Mouse (Mus musculus) mature B cell (primary cell): ENCODE data around the gene Bckdhb.

Experiments used
- in situ Hi-C: fragments of 300-500 bp; cut with MboI; formaldehyde crosslinking; loops from 2 replicates; pipeline ENCODE4 v1.14.3; 2019

Gene Bckdhb

GRCm38 (mm10) chr9:83962098-83963086, 37.4 kb downstream of the Bckdhb start:
- in situ Hi-C loops, result loop anchor here (25.0 kb wide), 1 partner anchor 1625 kb away; no protein-coding TSS in a partner anchor

DNA sequence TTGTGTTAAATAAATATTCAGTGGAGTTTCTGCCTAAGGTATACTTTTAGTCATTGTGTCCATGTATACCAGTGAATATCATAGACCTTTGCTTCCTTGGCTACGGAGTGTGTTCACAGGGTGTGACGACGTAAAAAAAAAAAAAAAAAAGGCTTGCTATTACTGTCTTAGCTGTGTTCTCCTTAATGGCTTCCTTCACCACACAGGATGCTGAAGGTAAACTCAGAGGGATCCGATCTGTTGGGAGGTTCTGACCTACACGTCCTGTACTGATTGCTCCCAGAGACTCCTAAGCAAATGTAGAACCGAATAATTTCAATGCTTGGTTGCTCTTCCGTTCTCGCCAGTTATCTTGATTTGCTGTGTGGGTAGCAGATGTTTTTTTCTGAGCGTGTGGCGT, 38.4 kb downstream of the Bckdhb start:
- in situ Hi-C loops, result loop anchor here (25.0 kb wide), 1 partner anchor 1624 kb away; no protein-coding TSS in a partner anchor

- in situ Hi-C loops, result loop anchor here (25.0 kb wide), 1 partner anchor 1623 kb away; no protein-coding TSS in a partner anchor
Observed at GRCm38 (mm10) chr9:83964376-83964775, 39.4 kb downstream of the Bckdhb start.

GRCm38 (mm10) chr9:83967439-83968050, 42.6 kb downstream of the Bckdhb start:
- in situ Hi-C loops, result loop anchor here (25.0 kb wide), 1 partner anchor 1620 kb away; no protein-coding TSS in a partner anchor

DNA sequence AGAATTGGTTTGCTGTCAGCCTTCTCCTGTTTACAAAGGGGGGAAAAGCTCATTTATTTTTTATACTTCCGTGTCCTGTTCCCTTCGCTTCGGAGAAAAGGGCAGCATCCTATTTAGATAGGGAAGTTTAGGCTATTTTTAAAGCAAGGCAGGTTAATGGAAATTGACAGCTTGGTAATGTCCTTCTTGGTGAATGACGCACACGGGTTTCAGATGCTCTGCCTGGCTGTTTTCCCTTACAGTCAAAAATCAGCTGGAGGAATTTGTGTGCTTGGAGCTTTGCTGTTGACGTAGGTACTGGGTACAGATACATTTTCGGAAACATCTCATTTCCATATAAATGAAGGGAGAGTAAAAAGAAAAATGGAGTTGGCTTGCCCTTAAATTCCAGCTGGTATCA, 44.4 kb downstream of the Bckdhb start:
- in situ Hi-C loops, result loop anchor here (25.0 kb wide), 1 partner anchor 1618 kb away; no protein-coding TSS in a partner anchor

DNA sequence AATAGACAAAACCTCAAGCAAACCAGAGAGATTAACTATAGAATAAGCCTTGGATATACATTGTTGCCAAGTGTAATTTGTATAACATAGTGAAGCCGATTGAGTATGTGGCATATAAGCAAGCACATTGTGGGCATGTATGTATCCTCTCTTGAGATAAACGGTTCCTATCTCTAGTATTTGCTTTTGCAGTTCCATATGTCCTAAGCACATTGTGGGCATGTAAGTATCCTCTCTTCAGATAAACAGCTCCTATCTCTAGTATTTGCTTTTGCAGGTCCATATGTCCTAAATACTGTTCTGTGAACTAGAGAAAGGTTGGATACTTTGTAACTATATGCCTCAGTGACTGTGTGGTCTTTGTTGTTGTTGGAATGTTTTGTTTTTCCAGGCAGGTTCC, 48.5 kb downstream of the Bckdhb start:
- in situ Hi-C loops, result loop anchor here (25.0 kb wide), 1 partner anchor 1614 kb away; no protein-coding TSS in a partner anchor

GRCm38 (mm10) chr9:83975811-83976210, 50.9 kb downstream of the Bckdhb start:
- in situ Hi-C loops, result no loop called here

GRCm38 (mm10) chr9:83981234-83981633, 56.3 kb downstream of the Bckdhb start:
- in situ Hi-C loops, result no loop called here

DNA sequence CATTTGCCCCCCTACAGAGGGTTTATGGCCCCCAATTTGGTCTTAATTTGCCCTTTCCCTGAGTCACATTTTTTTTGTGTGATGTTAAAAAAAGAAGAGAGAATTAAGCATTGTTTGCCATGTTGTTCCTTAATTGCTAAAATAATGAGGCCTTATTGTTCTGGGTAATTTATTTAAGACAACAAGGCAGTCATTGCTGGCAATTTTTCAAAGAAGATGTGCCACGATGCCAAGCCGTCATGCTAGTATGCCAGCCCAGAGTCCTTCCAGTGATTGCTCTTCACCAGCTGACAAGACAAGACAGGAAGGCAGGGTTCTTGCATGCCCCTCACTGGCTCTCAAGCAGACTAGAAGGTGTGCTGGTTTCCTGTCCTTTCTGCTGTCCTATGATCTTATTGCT, 84.0 kb downstream of the Bckdhb start:
- in situ Hi-C loops, result loop anchor here (25.0 kb wide), 1 partner anchor 1328 kb away; the partner anchor contains the start of gene Tent5a

DNA sequence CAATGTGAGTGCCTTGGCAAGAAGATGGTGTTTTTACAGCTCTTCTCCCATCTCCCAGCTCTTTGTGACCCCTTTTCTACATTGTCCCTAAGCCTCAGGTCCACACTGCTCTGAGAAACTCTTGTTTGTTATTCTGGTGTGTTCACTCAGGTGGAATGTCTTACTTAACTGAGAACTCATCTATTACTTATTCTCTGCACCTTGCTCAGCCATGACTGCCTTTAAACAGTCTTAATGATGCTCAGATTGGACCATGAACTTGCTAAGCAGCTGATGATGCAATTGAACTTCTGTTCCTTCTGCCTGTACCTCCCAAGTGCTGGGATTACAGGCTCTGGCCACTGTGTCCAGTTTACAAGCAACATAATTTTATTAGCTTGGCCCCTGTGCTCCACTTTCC, 86.2 kb downstream of the Bckdhb start:
- in situ Hi-C loops, result loop anchor here (25.0 kb wide), 1 partner anchor 1326 kb away; the partner anchor contains the start of gene Tent5a

GRCm38 (mm10) chr9:84018141-84018540, 93.2 kb downstream of the Bckdhb start:
- in situ Hi-C loops, result loop anchor here (25.0 kb wide), 1 partner anchor 1319 kb away; the partner anchor contains the start of gene Tent5a

GRCm38 (mm10) chr9:84019627-84020026, 94.7 kb downstream of the Bckdhb start:
- in situ Hi-C loops, result loop anchor here (25.0 kb wide), 1 partner anchor 1318 kb away; the partner anchor contains the start of gene Tent5a

DNA sequence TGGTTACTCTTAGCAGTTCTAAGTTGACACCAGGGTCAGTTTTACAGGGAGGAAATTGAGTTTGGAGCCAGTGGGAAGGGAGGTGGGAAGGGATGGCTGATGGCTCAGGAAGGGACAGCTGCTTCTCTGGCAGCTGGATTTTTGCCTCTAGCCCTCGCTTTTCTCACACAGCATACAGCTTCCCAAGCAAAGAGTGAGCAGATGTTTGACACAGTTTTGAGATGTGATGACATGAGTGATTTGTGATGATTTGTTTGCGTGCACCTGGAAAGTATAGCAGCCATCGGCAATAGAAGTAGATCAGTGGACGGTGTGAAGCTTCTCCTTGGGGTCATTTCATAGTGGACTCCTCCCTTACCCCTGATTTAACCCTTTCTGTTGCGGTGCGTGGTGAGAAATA, 96.2 kb downstream of the Bckdhb start:
- in situ Hi-C loops, result loop anchor here (25.0 kb wide), 1 partner anchor 1316 kb away; the partner anchor contains the start of gene Tent5a

- in situ Hi-C loops, result no loop called here
Observed at GRCm38 (mm10) chr9:84028120-84028519, 103.2 kb downstream of the Bckdhb start.

- in situ Hi-C loops, result no loop called here
Observed at GRCm38 (mm10) chr9:84030691-84031290, 105.8 kb downstream of the Bckdhb start.

DNA sequence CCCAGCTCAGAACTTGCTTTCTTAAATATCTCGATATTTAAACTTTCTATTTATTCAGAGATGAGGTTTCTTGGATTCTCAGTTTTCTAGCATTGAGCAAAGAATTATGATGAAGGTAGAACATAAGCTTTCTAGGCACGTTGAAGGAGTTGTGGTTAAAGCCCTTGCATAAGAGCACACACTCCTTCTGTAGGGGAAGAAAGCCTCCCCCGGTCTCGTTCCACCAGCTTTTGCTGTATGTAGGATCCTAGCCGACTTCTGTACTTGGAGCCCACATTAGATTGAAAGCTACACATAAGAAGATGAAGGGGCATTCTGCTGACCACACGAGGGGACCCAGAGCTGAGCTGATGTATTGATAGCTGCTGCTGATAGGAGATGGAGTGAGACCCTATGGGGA, 106.5 kb downstream of the Bckdhb start:
- in situ Hi-C loops, result no loop called here

- in situ Hi-C loops, result no loop called here
Observed at GRCm38 (mm10) chr9:84032669-84033341, 107.9 kb downstream of the Bckdhb start.

GRCm38 (mm10) chr9:84036046-84036445, 111.1 kb downstream of the Bckdhb start:
- in situ Hi-C loops, result no loop called here

GRCm38 (mm10) chr9:84037224-84037623, 112.3 kb downstream of the Bckdhb start:
- in situ Hi-C loops, result no loop called here

DNA sequence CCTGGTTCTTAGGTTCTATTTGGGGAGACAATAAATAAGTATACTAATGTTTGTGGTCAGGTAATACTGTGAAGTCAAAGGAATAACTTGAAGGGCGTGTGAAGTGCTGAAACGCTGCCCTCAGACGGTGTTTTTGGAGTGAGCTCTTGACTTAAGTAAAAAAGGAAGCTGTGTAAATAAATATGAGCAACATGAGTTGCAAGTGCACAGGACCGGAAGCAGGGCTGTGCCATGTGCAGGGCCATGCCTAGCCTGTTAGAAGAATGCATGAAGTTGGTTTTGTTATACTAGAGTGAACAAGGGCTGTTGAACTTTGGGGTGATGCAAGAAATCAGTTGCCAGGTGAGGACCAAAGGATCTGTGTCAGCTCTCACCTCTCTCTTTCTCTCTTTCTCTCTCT, 114.0 kb downstream of the Bckdhb start:
- in situ Hi-C loops, result no loop called here

GRCm38 (mm10) chr9:84040376-84040775, 115.4 kb downstream of the Bckdhb start:
- in situ Hi-C loops, result no loop called here
